Mouse (Mus musculus): ENCODE measurements at regions not wholly inside any gene's neighbourhood (a gene's known extent, or its start where the extent isn't known, plus 50 kb on each side); places are given as distances from the start of the nearest gene placed in this dataset.
A peak's percentile ranks its signal among the peaks of the same experiment; 100 is the strongest.

- DNase-seq (ENCODE audit: low spot score) = no peak
- 54% methylated on average over 4 of the region's 4 CpGs for WGBS
- no peaks in the 10 kb centered on the region for H3K4me1 ChIP-seq (replicated peaks; ENCODE audit: control insufficient read depth, insufficient read depth)
- ATAC-seq (ENCODE audit: low FRiP score, low TSS enrichment) = no peak
- H3K27ac ChIP-seq (replicated peaks) = no peak overlapping the region
- H3K27me3 ChIP-seq (ENCODE audit: control insufficient read depth, insufficient read depth, low read length) = no peaks in the 10 kb centered on the region
- H3K9me3 ChIP-seq (ENCODE audit: control insufficient read depth, low read length) = no peaks in the 10 kb centered on the region
- no peak overlapping the region for H3K4me3 ChIP-seq (ENCODE audit: low read depth, low read length)
- TF ChIP-seq CTCF (IDR thresholded peaks at IDR 0.05; ENCODE audit: low read depth) = no peak
- no peak for TF ChIP-seq EP300 (optimal IDR thresholded peaks at IDR 0.05)
- no peaks in the 10 kb centered on the region for H3K36me3 ChIP-seq (ENCODE audit: control insufficient read depth, insufficient read depth, low read length)
- no peak overlapping the region for H3K4me2 ChIP-seq (replicated peaks; ENCODE audit: low read depth)
- no peak overlapping the region for H3K9ac ChIP-seq (ENCODE audit: low read length)
Measured at GRCm38 (mm10) chr6:53233777-53234176, 53.3 kb upstream of the Creb5 start.

GRCm38 (mm10) chr6:53232616-53233015 lies 54.5 kb upstream of the Creb5 start:
- no peaks in the 10 kb centered on the region for H3K27me3 ChIP-seq (ENCODE audit: control insufficient read depth, insufficient read depth, low read length)
- H3K27ac ChIP-seq (replicated peaks) = no peak overlapping the region
- no peak overlapping the region for H3K9ac ChIP-seq (ENCODE audit: low read length)
- ATAC-seq (ENCODE audit: low FRiP score, low TSS enrichment) = no peak
- whole genome bisulfite sequencing = 27% methylated on average over 5 of the region's 5 CpGs
- no peak overlapping the region for H3K4me3 ChIP-seq (ENCODE audit: low read depth, low read length)
- H3K36me3 ChIP-seq (ENCODE audit: control insufficient read depth, insufficient read depth, low read length) = no peaks in the 10 kb centered on the region
- H3K4me1 ChIP-seq (replicated peaks; ENCODE audit: control insufficient read depth, insufficient read depth) = no peaks in the 10 kb centered on the region
- TF ChIP-seq EP300 (optimal IDR thresholded peaks at IDR 0.05) = no peak
- no peak for TF ChIP-seq CTCF (IDR thresholded peaks at IDR 0.05; ENCODE audit: low read depth)
- no peak overlapping the region for H3K4me2 ChIP-seq (replicated peaks; ENCODE audit: low read depth)
- no peaks in the 10 kb centered on the region for H3K9me3 ChIP-seq (ENCODE audit: control insufficient read depth, low read length)
- peak; percentile 34 for DNase-seq (ENCODE audit: low spot score)

- no peak for TF ChIP-seq EP300 (optimal IDR thresholded peaks at IDR 0.05)
- no peak for TF ChIP-seq CTCF (IDR thresholded peaks at IDR 0.05; ENCODE audit: low read depth)
- Histone ChIP-seq H3K27me3 (ENCODE audit: control insufficient read depth, insufficient read depth, low read length) (no peaks in the 10 kb centered on the region), H3K4me1 (replicated peaks; ENCODE audit: control insufficient read depth, insufficient read depth) (no peaks in the 10 kb centered on the region), H3K4me2 (replicated peaks; ENCODE audit: low read depth) (no peak overlapping the region), H3K36me3 (ENCODE audit: control insufficient read depth, insufficient read depth, low read length) (no peaks in the 10 kb centered on the region), H3K27ac (replicated peaks) (no peak overlapping the region), H3K9me3 (ENCODE audit: control insufficient read depth, low read length) (no peaks in the 10 kb centered on the region), H3K4me3 (ENCODE audit: low read depth, low read length) (no peak overlapping the region), H3K9ac (ENCODE audit: low read length) (no peak overlapping the region)
- 40% methylated on average over 6 of the region's 6 CpGs for WGBS
- ATAC-seq (ENCODE audit: low FRiP score, low TSS enrichment) = no peak
- no peak for DNase-seq (ENCODE audit: low spot score)
Measured at GRCm38 (mm10) chr6:53229350-53229749, 57.7 kb upstream of the Creb5 start.

GRCm38 (mm10) chr6:53222104-53222503 lies 65.0 kb upstream of the Creb5 start:
- no peaks in the 10 kb centered on the region for H3K4me1 ChIP-seq (replicated peaks; ENCODE audit: control insufficient read depth, insufficient read depth)
- TF ChIP-seq CTCF (IDR thresholded peaks at IDR 0.05; ENCODE audit: low read depth) = no peak
- no peak for TF ChIP-seq EP300 (optimal IDR thresholded peaks at IDR 0.05)
- no peak overlapping the region for H3K9ac ChIP-seq (ENCODE audit: low read length)
- WGBS = 70% methylated on average over 8 of the region's 8 CpGs
- ATAC-seq (ENCODE audit: low FRiP score, low TSS enrichment) (no peak), DNase-seq (ENCODE audit: low spot score) (no peak)
- H3K27me3 ChIP-seq (ENCODE audit: control insufficient read depth, insufficient read depth, low read length) = no peaks in the 10 kb centered on the region
- no peaks in the 10 kb centered on the region for H3K9me3 ChIP-seq (ENCODE audit: control insufficient read depth, low read length)
- no peak overlapping the region for H3K4me3 ChIP-seq (ENCODE audit: low read depth, low read length)
- no peak overlapping the region for H3K27ac ChIP-seq (replicated peaks)
- no peak overlapping the region for H3K4me2 ChIP-seq (replicated peaks; ENCODE audit: low read depth)
- H3K36me3 ChIP-seq (ENCODE audit: control insufficient read depth, insufficient read depth, low read length) = no peaks in the 10 kb centered on the region

GRCm38 (mm10) chr6:53221668-53222005 lies 65.4 kb upstream of the Creb5 start:
- Histone ChIP-seq H3K9ac (ENCODE audit: low read length) (no peak overlapping the region), H3K27ac (replicated peaks) (no peak overlapping the region), H3K27me3 (ENCODE audit: control insufficient read depth, insufficient read depth, low read length) (no peaks in the 10 kb centered on the region), H3K9me3 (ENCODE audit: control insufficient read depth, low read length) (no peaks in the 10 kb centered on the region), H3K4me2 (replicated peaks; ENCODE audit: low read depth) (no peak overlapping the region), H3K36me3 (ENCODE audit: control insufficient read depth, insufficient read depth, low read length) (no peaks in the 10 kb centered on the region), H3K4me1 (replicated peaks; ENCODE audit: control insufficient read depth, insufficient read depth) (no peaks in the 10 kb centered on the region), H3K4me3 (ENCODE audit: low read depth, low read length) (no peak overlapping the region)
- TF ChIP-seq EP300 (optimal IDR thresholded peaks at IDR 0.05) = no peak
- TF ChIP-seq CTCF (IDR thresholded peaks at IDR 0.05; ENCODE audit: low read depth) = no peak
- WGBS = 84% methylated on average over 4 of the region's 4 CpGs
- ATAC-seq (ENCODE audit: low FRiP score, low TSS enrichment) = no peak
- no peak for DNase-seq (ENCODE audit: low spot score)

- WGBS = 80% methylated on average over 18 of the region's 18 CpGs
- no peaks in the 10 kb centered on the region for H3K27me3 ChIP-seq (ENCODE audit: control insufficient read depth, insufficient read depth, low read length)
- DNase-seq (ENCODE audit: low spot score) (no peak), ATAC-seq (ENCODE audit: low FRiP score, low TSS enrichment) (no peak)
- no peaks in the 10 kb centered on the region for H3K4me1 ChIP-seq (replicated peaks; ENCODE audit: control insufficient read depth, insufficient read depth)
- no peaks in the 10 kb centered on the region for H3K36me3 ChIP-seq (ENCODE audit: control insufficient read depth, insufficient read depth, low read length)
- TF ChIP-seq CTCF (IDR thresholded peaks at IDR 0.05; ENCODE audit: low read depth) = no peak
- TF ChIP-seq EP300 (optimal IDR thresholded peaks at IDR 0.05) = no peak
- H3K9me3 ChIP-seq (ENCODE audit: control insufficient read depth, low read length) = no peaks in the 10 kb centered on the region
- H3K27ac ChIP-seq (replicated peaks) = no peak overlapping the region
- H3K4me3 ChIP-seq (ENCODE audit: low read depth, low read length) = no peak overlapping the region
- H3K4me2 ChIP-seq (replicated peaks; ENCODE audit: low read depth) = no peak overlapping the region
- H3K9ac ChIP-seq (ENCODE audit: low read length) = no peak overlapping the region
Measured at GRCm38 (mm10) chr6:53220784-53221667, 66.0 kb upstream of the Creb5 start.
